Mouse (Mus musculus): ENCODE data around the gene Vipr1. TPM values are rescaled to one million over a fixed set of nuclear protein-coding genes. Genes with fewer than 3 reads are reported as not detected.

Gene Vipr1
- polyA plus RNA-seq, 1 experiment from 2014 or later: 0.16 TPM

- Histone ChIP-seq H3K27ac (peak overlapping the region; percentile 47; the same call in 1 of the 2 replicates), H3K36me3 (peaks cover 62% of the 10 kb centered on the region), H3K4me1 (peaks cover 14% of the 10 kb centered on the region), H3K9ac (no peak overlapping the region), H3K4me3 (no peak overlapping the region), H3K4me2 (replicated peaks) (peak overlapping the region; percentile 17), H3K27me3 (replicated peaks) (no peaks in the 10 kb centered on the region), H3K9me3 (no peaks in the 10 kb centered on the region)
- peak; percentile 80 for ATAC-seq (ENCODE audit: low FRiP score, low read depth)
- WGBS: 46% methylated on average over 15 of the region's 15 CpGs
Observed at GRCm38 (mm10) chr9:121690200-121690651, 47.7 kb downstream of the Vipr1 start.

DNA sequence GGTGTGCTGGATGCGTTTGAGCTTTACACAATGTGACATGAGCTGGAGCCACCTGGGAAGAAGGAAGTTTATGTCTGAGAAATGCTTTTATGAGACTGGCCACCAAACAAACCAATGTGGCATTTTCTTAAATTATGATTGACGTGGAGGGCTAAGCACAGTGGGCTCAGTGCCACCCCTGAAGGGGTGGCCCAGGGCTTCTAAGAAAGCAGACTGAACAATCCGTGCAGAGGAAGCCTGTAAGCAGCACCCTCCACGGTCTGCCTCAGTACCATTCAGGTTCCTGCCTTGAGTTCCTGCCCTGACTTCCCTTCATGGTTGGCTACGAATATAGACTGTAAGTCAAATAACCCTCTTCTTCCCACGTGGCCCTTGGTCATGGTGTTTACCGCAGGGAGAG is 48.2 kb downstream of the Vipr1 start:
- no peaks in the 10 kb centered on the region for H3K27me3 ChIP-seq (replicated peaks)
- H3K4me3 ChIP-seq: no peak overlapping the region
- 87% methylated on average over 7 of the region's 7 CpGs for WGBS
- H3K9ac ChIP-seq: no peak overlapping the region
- H3K36me3 ChIP-seq: peaks cover 62% of the 10 kb centered on the region
- H3K4me1 ChIP-seq: peaks cover 14% of the 10 kb centered on the region
- no peak for ATAC-seq (ENCODE audit: low FRiP score, low read depth)
- H3K4me2 ChIP-seq (replicated peaks): peak overlapping the region; percentile 17; the same call in 1 of the 2 replicates
- no peaks in the 10 kb centered on the region for H3K9me3 ChIP-seq
- no peak overlapping the region for H3K27ac ChIP-seq

GRCm38 (mm10) chr9:121694736-121695135 is 52.2 kb downstream of the Vipr1 start:
- peaks cover 13% of the 10 kb centered on the region for H3K4me1 ChIP-seq
- WGBS: 77% methylated on average over 12 of the region's 12 CpGs
- no peak overlapping the region for H3K27ac ChIP-seq
- no peak for ATAC-seq (ENCODE audit: low FRiP score, low read depth)
- H3K4me3 ChIP-seq: no peak overlapping the region
- no peaks in the 10 kb centered on the region for H3K9me3 ChIP-seq
- no peak overlapping the region for H3K4me2 ChIP-seq (replicated peaks)
- H3K36me3 ChIP-seq: peaks cover 53% of the 10 kb centered on the region
- no peaks in the 10 kb centered on the region for H3K27me3 ChIP-seq (replicated peaks)
- no peak overlapping the region for H3K9ac ChIP-seq

- H3K27me3 ChIP-seq (replicated peaks): no peaks in the 10 kb centered on the region
- WGBS: 94% methylated on average over 9 of the region's 9 CpGs
Observed at GRCm38 (mm10) chr9:121696626-121697025, 54.1 kb downstream of the Vipr1 start.

DNA sequence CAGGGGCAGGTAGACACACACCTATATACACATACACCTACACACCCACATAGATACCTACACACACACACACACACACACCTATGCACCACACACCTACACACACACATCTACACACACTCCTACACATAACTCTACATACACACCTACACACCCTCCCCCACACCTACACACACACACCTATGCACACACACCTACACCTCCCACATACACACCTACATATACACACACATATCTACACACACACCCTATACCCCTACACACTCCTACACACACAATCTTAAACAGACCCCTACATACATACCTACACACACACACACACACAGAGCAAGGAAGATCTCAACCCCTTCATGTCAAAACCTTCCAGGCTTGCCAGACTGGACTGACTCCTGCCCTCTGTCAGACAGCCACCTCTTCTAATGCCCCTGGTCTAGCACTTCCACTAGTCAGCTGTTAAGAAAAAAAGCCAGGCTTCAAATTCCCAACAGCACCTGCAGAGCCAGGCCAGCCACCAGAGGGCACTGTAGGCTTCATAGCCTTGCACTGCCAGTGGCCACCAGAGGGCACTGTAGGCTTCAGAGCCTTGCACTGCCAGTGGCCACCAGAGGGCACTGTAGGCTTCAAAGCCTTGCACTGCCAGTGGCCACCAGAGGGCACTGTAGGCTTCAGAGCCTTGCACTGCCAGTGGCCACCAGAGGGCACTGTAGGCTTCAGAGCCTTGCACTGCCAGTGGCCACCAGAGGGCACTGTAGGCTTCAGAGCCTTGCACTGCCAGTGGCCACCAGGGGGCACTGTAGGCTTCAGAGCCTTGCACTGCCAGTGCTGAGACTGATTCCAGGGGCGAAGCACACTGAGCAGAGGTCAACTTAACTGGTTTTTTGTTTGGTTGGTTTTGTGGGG is 54.9 kb downstream of the Vipr1 start:
- Histone ChIP-seq H3K27ac (no peak overlapping the region), H3K4me1 (0 out of 2 replicates have a peak, but pooled peaks cover 1% of the 10 kb centered on the region), H3K4me2 (replicated peaks) (no peak overlapping the region), H3K27me3 (replicated peaks) (no peaks in the 10 kb centered on the region), H3K9me3 (no peaks in the 10 kb centered on the region), H3K9ac (no peak overlapping the region), H3K4me3 (no peak overlapping the region), H3K36me3 (peaks cover 47% of the 10 kb centered on the region)
- 97% methylated on average over 1 of the region's 1 CpGs for whole genome bisulfite sequencing
- no peak for ATAC-seq (ENCODE audit: low FRiP score, low read depth)

More at GRCm38 (mm10) chr9:121696626-121697025, 54.1 kb downstream of the Vipr1 start:
- Histone ChIP-seq H3K4me3 (no peak overlapping the region), H3K4me2 (replicated peaks) (no peak overlapping the region), H3K9ac (no peak overlapping the region), H3K9me3 (no peaks in the 10 kb centered on the region), H3K4me1 (no peaks in the 10 kb centered on the region), H3K27ac (no peak overlapping the region), H3K36me3 (peaks cover 55% of the 10 kb centered on the region)
- ATAC-seq (ENCODE audit: low FRiP score, low read depth): no peak

DNA sequence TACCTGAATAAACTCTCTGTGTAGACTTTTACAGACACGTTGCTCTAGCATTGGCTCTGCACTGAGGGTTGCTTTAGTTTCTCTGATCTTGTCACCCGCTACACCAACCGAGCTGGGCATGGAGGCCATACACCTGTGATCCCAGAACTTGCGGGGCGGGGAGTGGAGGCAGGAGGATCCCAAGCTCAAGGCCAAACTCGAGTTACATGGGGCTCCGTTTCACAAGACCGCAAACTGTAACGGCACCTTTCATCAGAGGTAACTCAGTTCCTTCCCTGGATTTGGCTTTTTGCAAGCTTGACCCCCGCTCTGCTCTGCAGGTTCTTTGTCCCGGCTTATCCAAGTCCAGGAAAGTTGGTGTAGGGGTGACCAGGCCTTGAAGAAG is 61.7 kb downstream of the Vipr1 start:
- Histone ChIP-seq H3K9ac (peak overlapping the region; percentile 85), H3K9me3 (no peaks in the 10 kb centered on the region), H3K4me2 (replicated peaks) (peak overlapping the region; percentile 91), H3K4me1 (peaks cover 27% of the 10 kb centered on the region), H3K36me3 (peaks cover 13% of the 10 kb centered on the region; the same call in 1 of the 2 replicates), H3K27ac (no peak overlapping the region), H3K4me3 (peak overlapping the region; percentile 92), H3K27me3 (replicated peaks) (no peaks in the 10 kb centered on the region)
- WGBS: 37% methylated on average over 11 of the region's 11 CpGs
- ATAC-seq (ENCODE audit: low FRiP score, low read depth): no peak

- peak within 1 kb of the TSS; percentile 53; the same call in 1 of the 2 replicates for H3K27ac ChIP-seq
- H3K27me3 ChIP-seq (replicated peaks): no peaks in the 10 kb centered on the region
- H3K9ac ChIP-seq: peak within 1 kb of the TSS; percentile 85
- 0 out of 2 replicates have a peak, but pooled peaks cover 8% of the 10 kb centered on the region for H3K36me3 ChIP-seq
- H3K9me3 ChIP-seq: no peaks in the 10 kb centered on the region
- H3K4me1 ChIP-seq: peaks cover 31% of the 10 kb centered on the region
- 1% methylated on average over 69 of the region's 69 CpGs for WGBS
- peak; percentile 96 for ATAC-seq (ENCODE audit: low FRiP score, low read depth)
- peak within 1 kb of the TSS; percentile 92 for H3K4me3 ChIP-seq
- peak within 1 kb of the TSS; percentile 91 for H3K4me2 ChIP-seq (replicated peaks)
Observed at GRCm38 (mm10) chr9:121704646-121705625, 62.4 kb downstream of the Vipr1 start, which contains the start of gene Sec22c. Sec22c (minus strand) TSS chr9:121705490.

DNA sequence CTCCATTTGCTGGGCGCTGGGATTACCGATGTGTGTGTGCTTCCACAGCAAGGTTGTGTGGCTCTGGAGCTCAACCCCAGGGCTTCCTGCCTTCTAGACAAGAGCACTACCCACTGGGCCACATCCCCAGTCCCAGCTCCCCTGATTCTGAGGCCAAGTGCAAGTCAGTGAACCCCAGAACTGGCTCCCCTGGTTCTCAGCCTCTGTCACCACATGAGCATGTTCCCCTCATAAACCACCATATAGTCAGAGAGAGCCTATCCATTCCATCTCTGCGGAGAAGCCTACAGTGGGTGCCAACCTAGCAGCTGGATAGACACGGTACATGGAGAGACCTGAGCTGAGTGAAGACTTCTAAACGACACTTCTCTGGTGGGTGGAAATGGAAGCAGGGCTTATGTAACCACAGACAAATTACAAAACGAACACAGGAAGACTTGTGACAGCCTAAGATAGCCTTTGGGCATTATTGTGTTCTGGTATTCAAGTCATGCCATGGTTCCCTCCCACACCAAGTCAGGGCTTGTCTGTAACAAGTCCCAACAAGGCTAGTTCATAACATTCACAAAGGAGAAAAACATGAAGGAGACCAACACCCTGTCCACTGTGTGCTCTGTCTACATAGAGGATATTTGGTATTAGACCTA is 63.6 kb downstream of the Vipr1 start:
- ATAC-seq (ENCODE audit: low FRiP score, low read depth): no peak
- Histone ChIP-seq H3K4me3 (no peak overlapping the region), H3K4me2 (replicated peaks) (peak overlapping the region; percentile 91; the same call in 1 of the 2 replicates), H3K9ac (no peak overlapping the region), H3K36me3 (no peaks in the 10 kb centered on the region), H3K4me1 (peaks cover 36% of the 10 kb centered on the region), H3K9me3 (no peaks in the 10 kb centered on the region), H3K27me3 (replicated peaks) (no peaks in the 10 kb centered on the region), H3K27ac (no peak overlapping the region)
- WGBS: 82% methylated on average over 6 of the region's 6 CpGs

GRCm38 (mm10) chr9:121707801-121708200 is 65.3 kb downstream of the Vipr1 start:
- WGBS: 61% methylated on average over 6 of the region's 6 CpGs
- peaks cover 6% of the 10 kb centered on the region; the same call in 1 of the 2 replicates for H3K36me3 ChIP-seq
- no peaks in the 10 kb centered on the region for H3K9me3 ChIP-seq
- no peak overlapping the region for H3K27ac ChIP-seq
- H3K4me2 ChIP-seq (replicated peaks): no peak overlapping the region
- no peak for ATAC-seq (ENCODE audit: low FRiP score, low read depth)
- no peak overlapping the region for H3K4me3 ChIP-seq
- peaks cover 42% of the 10 kb centered on the region for H3K4me1 ChIP-seq
- H3K9ac ChIP-seq: no peak overlapping the region
- H3K27me3 ChIP-seq (replicated peaks): no peaks in the 10 kb centered on the region

DNA sequence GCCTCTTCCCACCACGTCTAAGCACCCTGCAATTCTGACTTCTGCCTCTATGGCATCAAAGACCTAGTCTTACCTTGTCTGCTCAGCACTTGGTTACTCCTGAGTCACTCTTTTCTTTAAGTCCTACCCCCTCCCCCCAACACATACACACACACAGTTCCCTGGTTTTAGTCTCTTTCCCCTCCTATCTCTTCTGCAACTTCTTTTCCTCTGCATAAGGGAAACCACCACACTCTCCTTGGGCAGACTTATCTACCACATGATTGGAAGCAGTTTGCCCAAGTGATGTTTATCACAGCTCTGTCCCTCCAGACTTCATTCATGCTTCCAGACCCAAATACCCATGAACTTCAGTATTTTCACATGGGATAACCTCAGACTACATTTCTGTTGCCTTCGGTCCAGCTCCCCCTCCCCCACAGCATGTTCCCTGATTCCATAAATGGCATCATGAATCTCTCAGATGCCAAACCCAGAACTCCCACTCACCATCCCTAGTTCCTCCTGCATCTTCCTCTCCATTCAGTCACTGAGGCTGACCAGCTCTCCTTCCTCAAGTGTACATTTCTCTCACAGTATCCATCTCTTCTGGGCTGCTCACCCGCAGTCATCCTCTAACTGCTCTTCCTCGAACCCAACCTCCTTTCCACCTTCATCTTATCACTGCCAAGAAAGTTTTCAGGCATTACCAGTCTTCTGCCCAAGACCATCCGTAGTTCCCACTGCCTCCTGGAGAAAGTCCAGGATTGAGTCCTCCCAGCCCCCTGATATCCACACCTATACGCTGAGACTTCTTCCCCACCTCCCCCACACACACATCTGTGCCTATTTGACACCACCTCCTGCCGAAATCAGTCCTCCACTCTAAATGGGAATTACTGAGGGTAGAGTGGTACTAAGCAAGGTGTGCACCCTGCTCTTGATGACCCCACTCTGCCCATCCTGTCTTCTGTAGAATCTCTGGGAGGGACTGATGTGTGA is 66.3 kb downstream of the Vipr1 start:
- Histone ChIP-seq H3K27ac (no peak overlapping the region), H3K27me3 (replicated peaks) (no peaks in the 10 kb centered on the region), H3K4me2 (replicated peaks) (no peak overlapping the region), H3K9ac (no peak overlapping the region), H3K9me3 (no peaks in the 10 kb centered on the region), H3K4me3 (no peak overlapping the region), H3K36me3 (peaks cover 16% of the 10 kb centered on the region), H3K4me1 (peaks cover 33% of the 10 kb centered on the region)
- no peak for ATAC-seq (ENCODE audit: low FRiP score, low read depth)
- 70% methylated on average over 7 of the region's 7 CpGs for WGBS
